Mouse (Mus musculus): Measurements from ENCODE around the gene Lim2. TPM values are rescaled to one million over a fixed set of nuclear protein-coding genes. Genes with fewer than 3 reads are reported as not detected.

Gene Lim2
- total and polyA plus RNA-seq, 2 experiments from 2014 or later, result not detected

DNA sequence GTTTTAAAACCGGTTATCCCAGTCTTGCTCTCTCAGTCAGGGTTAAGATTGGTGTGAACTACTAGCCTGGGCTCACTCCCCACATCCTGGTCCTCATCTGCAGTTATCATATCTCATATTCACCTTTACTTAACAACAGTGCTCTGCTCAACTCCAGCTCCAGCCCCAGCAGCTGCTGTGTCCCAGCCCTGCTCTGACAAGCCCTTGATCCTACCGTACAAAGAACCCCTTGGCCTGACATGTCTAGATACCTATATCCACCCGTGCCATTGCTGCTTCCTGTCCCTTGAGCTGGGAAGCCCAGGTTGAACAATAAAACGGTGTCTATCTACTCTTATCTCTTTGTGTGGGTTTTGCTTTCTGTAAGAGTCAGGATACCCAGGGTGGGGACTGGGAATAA is 2.0 kb downstream of the Lim2 start:
- DNase-seq (ENCODE audit: low spot score), result no peak
- H3K4me2 ChIP-seq (ENCODE audit: low read depth, low read length, poor library complexity, severe bottlenecking), result no peak overlapping the region
- 56% methylated on average over 4 of the region's 4 CpGs for WGBS
- no peak overlapping the region for H3K4me3 ChIP-seq (ENCODE audit: low read depth, low read length)
- no peaks in the 10 kb centered on the region for H3K36me3 ChIP-seq (ENCODE audit: insufficient read depth, low read length)
- no peaks in the 10 kb centered on the region for H3K27me3 ChIP-seq (ENCODE audit: insufficient read depth, low read length)
- H3K9me3 ChIP-seq (ENCODE audit: low read length), result no peaks in the 10 kb centered on the region
- H3K9ac ChIP-seq (replicated peaks; ENCODE audit: low read length, poor library complexity, severe bottlenecking), result no peak overlapping the region
- H3K4me1 ChIP-seq (ENCODE audit: insufficient read depth, low read length), result no peaks in the 10 kb centered on the region
- no peak for TF ChIP-seq CTCF (IDR thresholded peaks at IDR 0.05)
- no peak overlapping the region for H3K27ac ChIP-seq (ENCODE audit: low read depth, low read length)
- no peak for ATAC-seq (ENCODE audit: low FRiP score)

DNA sequence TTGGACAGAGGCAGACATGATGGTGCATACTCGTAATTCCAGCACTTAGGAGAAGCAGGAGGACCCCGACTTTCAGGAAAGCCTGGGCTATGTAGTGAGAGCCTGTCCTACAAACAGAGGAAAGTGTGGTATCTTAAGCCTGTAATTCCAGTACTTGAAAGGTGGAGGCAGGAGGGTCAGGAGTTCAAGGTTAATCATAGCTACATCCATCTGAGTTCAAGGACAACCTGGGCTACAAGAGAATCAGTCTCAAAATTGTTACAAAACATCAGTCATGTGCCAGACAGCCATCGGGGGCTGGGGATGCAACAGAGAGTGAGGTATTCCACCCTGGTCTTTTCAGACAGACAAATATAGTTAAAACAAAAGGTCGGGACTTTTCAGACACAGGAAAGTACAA is 5.4 kb downstream of the Lim2 start:
- Histone ChIP-seq H3K4me2 (ENCODE audit: low read depth, low read length, poor library complexity, severe bottlenecking) (no peak overlapping the region), H3K27me3 (ENCODE audit: insufficient read depth, low read length) (no peaks in the 10 kb centered on the region), H3K9ac (replicated peaks; ENCODE audit: low read length, poor library complexity, severe bottlenecking) (no peak overlapping the region), H3K4me1 (ENCODE audit: insufficient read depth, low read length) (no peaks in the 10 kb centered on the region), H3K9me3 (ENCODE audit: low read length) (no peaks in the 10 kb centered on the region), H3K36me3 (ENCODE audit: insufficient read depth, low read length) (no peaks in the 10 kb centered on the region), H3K4me3 (ENCODE audit: low read depth, low read length) (no peak overlapping the region), H3K27ac (ENCODE audit: low read depth, low read length) (no peak overlapping the region)
- 75% methylated on average over 4 of the region's 4 CpGs for WGBS
- no peak for ATAC-seq (ENCODE audit: low FRiP score)
- no peak for DNase-seq (ENCODE audit: low spot score)
- TF ChIP-seq CTCF (IDR thresholded peaks at IDR 0.05), result no peak

DNA sequence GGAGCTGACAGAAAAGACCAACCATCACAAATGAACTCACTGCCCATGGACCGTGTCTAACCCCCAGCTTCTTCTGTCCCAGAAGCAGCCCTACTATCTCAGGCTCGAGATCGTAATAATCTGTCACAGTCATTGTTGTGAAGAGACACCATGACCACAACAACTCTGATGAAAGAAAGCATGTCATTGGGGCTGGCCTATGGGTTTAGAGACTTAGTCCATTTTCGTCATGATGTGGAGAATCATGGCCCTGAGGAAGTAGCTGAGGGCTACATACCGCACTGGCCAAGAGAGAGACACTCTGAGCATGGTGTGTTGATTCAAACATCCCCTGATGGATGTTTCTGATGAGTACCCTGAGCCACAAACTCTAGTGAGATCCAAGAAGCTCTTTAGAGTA is 7.2 kb downstream of the Lim2 start:
- ATAC-seq (ENCODE audit: low FRiP score), result no peak
- DNase-seq (ENCODE audit: low spot score), result no peak
- no peaks in the 10 kb centered on the region for H3K9me3 ChIP-seq (ENCODE audit: low read length)
- H3K4me2 ChIP-seq (ENCODE audit: low read depth, low read length, poor library complexity, severe bottlenecking), result no peak overlapping the region
- H3K9ac ChIP-seq (replicated peaks; ENCODE audit: low read length, poor library complexity, severe bottlenecking), result no peak overlapping the region
- no peaks in the 10 kb centered on the region for H3K36me3 ChIP-seq (ENCODE audit: insufficient read depth, low read length)
- H3K4me3 ChIP-seq (ENCODE audit: low read depth, low read length), result no peak overlapping the region
- WGBS, result 80% methylated on average over 5 of the region's 5 CpGs
- H3K4me1 ChIP-seq (ENCODE audit: insufficient read depth, low read length), result no peaks in the 10 kb centered on the region
- no peak for TF ChIP-seq CTCF (IDR thresholded peaks at IDR 0.05)
- no peak overlapping the region for H3K27ac ChIP-seq (ENCODE audit: low read depth, low read length)
- no peaks in the 10 kb centered on the region for H3K27me3 ChIP-seq (ENCODE audit: insufficient read depth, low read length)

DNA sequence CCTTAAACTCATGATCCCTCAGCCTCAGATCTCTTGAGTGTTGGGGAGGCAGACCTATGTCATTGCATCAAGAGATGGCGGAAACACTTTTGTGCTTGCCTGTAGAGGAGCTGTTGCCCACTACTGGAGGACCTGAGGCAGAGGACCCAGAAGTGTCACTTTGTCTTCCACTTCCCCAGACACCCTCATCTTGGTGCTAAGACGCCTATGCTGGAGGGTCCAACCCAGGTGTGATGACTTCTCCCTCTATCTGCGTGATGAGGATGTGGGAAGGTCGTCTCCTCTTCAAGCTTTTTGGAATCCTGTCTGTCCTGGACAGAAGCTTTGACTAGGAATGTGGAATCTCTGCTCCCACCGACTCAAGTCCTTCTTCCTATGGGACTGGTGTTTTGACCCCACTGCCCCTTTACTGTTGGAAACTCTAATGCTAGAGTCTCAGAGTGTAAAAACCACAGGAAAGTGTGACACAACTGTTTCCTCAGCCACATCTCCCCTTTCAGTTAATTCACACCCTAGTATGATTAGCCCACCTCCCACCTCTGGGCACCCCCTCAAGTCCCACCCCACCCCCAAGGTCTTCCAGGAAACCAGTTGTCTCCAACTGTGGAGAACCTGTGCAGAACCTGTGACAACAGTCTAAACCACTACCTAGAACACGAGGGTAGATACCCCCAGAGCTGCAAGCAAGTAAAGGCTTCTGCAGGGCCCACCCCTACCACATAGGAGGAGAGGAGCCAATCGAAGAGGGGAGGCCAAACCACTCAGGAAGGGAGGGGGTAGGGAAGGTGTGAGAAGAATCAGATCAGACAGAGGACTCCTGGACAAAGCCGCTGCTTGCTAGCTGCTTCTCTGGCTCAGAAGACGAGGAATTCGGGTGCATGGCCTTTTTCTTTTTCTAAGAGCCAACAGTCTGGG is 9.1 kb downstream of the Lim2 start, which contains the start of gene Nkg7:
Gene Nkg7 (plus strand): TSS at position 733 of the 915 bp plus-strand sequence.
- DNase-seq (ENCODE audit: low spot score) (no peak), ATAC-seq (ENCODE audit: low FRiP score) (no peak)
- H3K27me3 ChIP-seq (ENCODE audit: insufficient read depth, low read length), result no peaks in the 10 kb centered on the region
- no peak within 1 kb of the TSS for H3K4me2 ChIP-seq (ENCODE audit: low read depth, low read length, poor library complexity, severe bottlenecking)
- H3K9me3 ChIP-seq (ENCODE audit: low read length), result no peaks in the 10 kb centered on the region
- no peak for TF ChIP-seq CTCF (IDR thresholded peaks at IDR 0.05)
- H3K27ac ChIP-seq (ENCODE audit: low read depth, low read length), result no peak within 1 kb of the TSS
- 83% methylated on average over 10 of the region's 10 CpGs for WGBS
- no peaks in the 10 kb centered on the region for H3K4me1 ChIP-seq (ENCODE audit: insufficient read depth, low read length)
- H3K4me3 ChIP-seq (ENCODE audit: low read depth, low read length), result no peak within 1 kb of the TSS
- no peaks in the 10 kb centered on the region for H3K36me3 ChIP-seq (ENCODE audit: insufficient read depth, low read length)
- no peak within 1 kb of the TSS for H3K9ac ChIP-seq (replicated peaks; ENCODE audit: low read length, poor library complexity, severe bottlenecking)

DNA sequence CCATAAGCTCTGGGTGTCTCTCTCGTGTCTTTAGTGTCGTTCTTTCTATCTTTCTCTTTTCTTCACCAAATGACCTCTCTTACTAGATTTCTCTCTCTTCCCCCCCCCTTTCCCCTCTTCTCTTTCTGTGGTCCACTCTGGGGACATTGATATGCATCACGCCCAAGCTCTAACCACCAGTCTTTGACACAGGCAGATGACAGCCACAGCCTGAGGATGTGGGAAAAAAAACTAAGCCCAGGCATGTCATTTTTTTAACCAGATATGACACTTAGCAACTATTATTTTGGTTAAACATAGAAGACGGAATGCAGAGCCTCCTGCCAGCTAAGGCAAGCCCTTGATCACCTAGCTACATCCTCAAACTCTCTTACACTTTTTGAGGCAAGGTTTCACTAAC is 11.1 kb downstream of the Lim2 start:
- Histone ChIP-seq H3K4me3 (ENCODE audit: low read depth, low read length) (no peak overlapping the region), H3K9me3 (ENCODE audit: low read length) (no peaks in the 10 kb centered on the region), H3K27me3 (ENCODE audit: insufficient read depth, low read length) (no peaks in the 10 kb centered on the region), H3K4me2 (ENCODE audit: low read depth, low read length, poor library complexity, severe bottlenecking) (no peak overlapping the region), H3K36me3 (ENCODE audit: insufficient read depth, low read length) (no peaks in the 10 kb centered on the region), H3K9ac (replicated peaks; ENCODE audit: low read length, poor library complexity, severe bottlenecking) (no peak overlapping the region), H3K4me1 (ENCODE audit: insufficient read depth, low read length) (peaks cover 6% of the 10 kb centered on the region; the same call in 1 of the 2 replicates), H3K27ac (ENCODE audit: low read depth, low read length) (no peak overlapping the region)
- WGBS, result 78% methylated on average over 4 of the region's 4 CpGs
- DNase-seq (ENCODE audit: low spot score) (no peak), ATAC-seq (ENCODE audit: low FRiP score) (no peak)
- no peak for TF ChIP-seq CTCF (IDR thresholded peaks at IDR 0.05)

DNA sequence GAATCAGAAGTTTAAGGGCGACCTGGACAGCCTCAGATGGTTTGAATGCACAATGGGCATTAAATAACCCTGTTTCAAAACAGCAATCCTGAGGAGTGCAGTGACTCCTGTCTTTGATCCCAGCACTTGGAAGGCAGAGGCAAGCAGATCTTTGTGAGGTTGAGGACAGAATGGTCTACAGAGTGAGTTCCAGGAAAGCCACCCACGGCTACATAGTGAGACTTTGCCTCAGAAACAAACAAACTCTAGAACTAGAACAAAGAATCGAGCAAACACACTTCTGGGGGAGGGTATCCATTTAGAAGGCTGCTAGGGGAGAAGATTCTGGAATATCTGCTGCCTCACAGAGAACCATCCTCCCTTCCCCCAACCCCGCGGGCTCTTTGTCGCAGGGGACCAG is 13.0 kb downstream of the Lim2 start, which contains the start of gene Cldnd2:
Gene Cldnd2 (plus strand): TSS at position 301 of the 400 bp plus-strand sequence.
- H3K36me3 ChIP-seq (ENCODE audit: insufficient read depth, low read length), result no peaks in the 10 kb centered on the region
- ATAC-seq (ENCODE audit: low FRiP score) (no peak), DNase-seq (ENCODE audit: low spot score) (no peak)
- no peak within 1 kb of the TSS for H3K9ac ChIP-seq (replicated peaks; ENCODE audit: low read length, poor library complexity, severe bottlenecking)
- 82% methylated on average over 6 of the region's 6 CpGs for WGBS
- no peaks in the 10 kb centered on the region for H3K27me3 ChIP-seq (ENCODE audit: insufficient read depth, low read length)
- H3K27ac ChIP-seq (ENCODE audit: low read depth, low read length), result no peak within 1 kb of the TSS
- no peak within 1 kb of the TSS for H3K4me2 ChIP-seq (ENCODE audit: low read depth, low read length, poor library complexity, severe bottlenecking)
- H3K4me3 ChIP-seq (ENCODE audit: low read depth, low read length), result no peak within 1 kb of the TSS
- H3K9me3 ChIP-seq (ENCODE audit: low read length), result no peaks in the 10 kb centered on the region
- TF ChIP-seq CTCF (IDR thresholded peaks at IDR 0.05), result no peak
- peaks cover 16% of the 10 kb centered on the region for H3K4me1 ChIP-seq (ENCODE audit: insufficient read depth, low read length)
